Mouse (Mus musculus): ENCODE results near the gene Slc22a30. TPM values are rescaled to one million over a fixed set of nuclear protein-coding genes. Genes with fewer than 3 reads are reported as not detected.
"Not testable (repeated sequence)": the region's sequence is repeated elsewhere in the genome, so short reads cannot be mapped to it uniquely, and the experiment has no call there.

Gene Slc22a30
- polyA plus RNA-seq (2014; fragmentation: Nextera tagmentation; extraction: Ambion mirVana), result not detected in 2 replicates

DNA sequence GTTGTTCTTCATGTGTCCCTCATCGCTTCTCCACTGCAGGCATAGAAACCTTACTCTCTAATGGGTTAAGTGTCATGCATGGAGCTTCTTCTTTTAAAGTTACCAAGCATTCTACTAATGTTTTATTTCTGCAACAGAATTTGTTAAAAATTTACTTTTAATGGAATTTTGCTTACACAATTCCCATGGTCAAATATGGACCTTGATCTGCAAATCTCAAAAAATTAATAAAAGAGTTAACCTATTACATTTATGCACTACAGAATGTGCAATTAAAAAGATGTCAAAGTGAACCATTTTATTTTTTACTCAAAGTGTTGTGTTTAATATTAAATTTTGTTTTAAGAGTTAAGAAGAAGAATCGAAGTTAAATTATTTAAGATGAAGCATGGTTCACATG is at the start of gene Slc22a30:
Gene Slc22a30 (minus strand): TSS at position 101 of the 400 bp plus-strand sequence.
- not testable (repeated sequence) for H3K9me3 ChIP-seq (ENCODE audit: control insufficient read depth, low read length); H3K4me3 ChIP-seq (ENCODE audit: control insufficient read depth in 1 of 2, insufficient read depth in 1 of 2, low read depth in 1 of 2, low read length in 2 of 2); ATAC-seq (ENCODE audit: insufficient number of reproducible peaks, insufficient read depth, low FRiP score, low read depth); H3K4me2 ChIP-seq (ENCODE audit: low read length); H3K27ac ChIP-seq (replicated peaks in 1 of 2; ENCODE audit: control insufficient read depth in 1 of 2, insufficient read depth in 1 of 2, low read depth in 2 of 2, low read length in 2 of 2); H3K27me3 ChIP-seq (ENCODE audit: control insufficient read depth, insufficient read depth, low read length); H3K9ac ChIP-seq (ENCODE audit: low read length); H3K36me3 ChIP-seq (ENCODE audit: control insufficient read depth, insufficient read depth, low read length); H3K4me1 ChIP-seq (ENCODE audit: control insufficient read depth in 2 of 2, insufficient read depth in 2 of 2, low read length in 2 of 2)
- WGBS, result 93% methylated on average over 1 of the region's 2 CpGs

DNA sequence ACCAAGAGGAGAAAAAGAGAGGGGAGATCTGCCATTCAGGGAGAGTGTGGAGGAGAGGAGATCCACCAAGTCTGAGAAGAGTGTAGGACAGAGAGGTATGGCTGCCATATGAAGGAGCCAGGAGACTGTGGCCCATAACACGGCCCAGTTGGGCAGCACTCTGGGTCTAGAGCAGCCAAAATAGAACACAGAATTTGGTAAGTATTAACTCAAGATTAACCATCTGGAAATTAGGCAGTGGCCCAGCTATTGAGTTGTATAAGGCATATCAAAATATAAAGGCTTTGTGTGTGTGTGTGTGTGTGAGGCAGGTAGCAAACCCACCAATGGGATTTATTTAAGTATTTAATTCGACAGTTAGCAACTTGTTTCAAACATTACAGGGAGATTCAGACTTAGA is 43.4 kb upstream of the Slc22a30 start:
- Histone ChIP-seq H3K27me3 (ENCODE audit: control insufficient read depth, insufficient read depth, low read length) (no peaks in the 10 kb centered on the region), H3K36me3 (ENCODE audit: control insufficient read depth, insufficient read depth, low read length) (no peaks in the 10 kb centered on the region), H3K4me3 (ENCODE audit: control insufficient read depth in 1 of 2, insufficient read depth in 1 of 2, low read depth in 1 of 2, low read length in 2 of 2) (no peak overlapping the region), H3K9ac (ENCODE audit: low read length) (no peak overlapping the region), H3K4me2 (ENCODE audit: low read length) (no peak overlapping the region), H3K27ac (replicated peaks in 1 of 2; ENCODE audit: control insufficient read depth in 1 of 2, insufficient read depth in 1 of 2, low read depth in 2 of 2, low read length in 2 of 2) (no peak overlapping the region), H3K4me1 (ENCODE audit: control insufficient read depth in 2 of 2, insufficient read depth in 2 of 2, low read length in 2 of 2) (no peaks in the 10 kb centered on the region), H3K9me3 (ENCODE audit: control insufficient read depth, low read length) (no peaks in the 10 kb centered on the region)
- whole genome bisulfite sequencing, result 53% methylated on average over 2 of the region's 2 CpGs
- no peak for ATAC-seq (ENCODE audit: insufficient number of reproducible peaks, insufficient read depth, low FRiP score, low read depth)

DNA sequence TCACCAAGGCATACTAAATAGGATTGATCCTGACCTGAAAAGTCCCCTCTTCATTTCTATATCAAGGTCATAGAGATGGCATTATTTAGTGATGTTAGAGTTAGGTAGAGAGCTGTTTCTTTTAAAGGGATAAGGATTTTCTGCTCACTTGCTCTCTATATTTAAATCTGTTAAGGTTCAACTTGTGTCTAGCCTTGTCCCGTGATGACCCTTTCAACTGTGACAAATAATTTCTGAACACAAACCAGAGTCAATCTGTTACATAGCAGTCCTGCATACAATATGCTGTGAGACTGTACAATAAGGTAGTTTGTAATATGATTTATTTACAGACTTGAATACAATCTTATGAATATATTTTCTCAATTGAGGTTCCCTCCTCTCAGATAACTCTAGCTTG is 42.6 kb upstream of the Slc22a30 start:
- Histone ChIP-seq H3K4me1 (ENCODE audit: control insufficient read depth in 2 of 2, insufficient read depth in 2 of 2, low read length in 2 of 2) (no peaks in the 10 kb centered on the region), H3K4me2 (ENCODE audit: low read length) (no peak overlapping the region), H3K9me3 (ENCODE audit: control insufficient read depth, low read length) (no peaks in the 10 kb centered on the region), H3K27ac (replicated peaks in 1 of 2; ENCODE audit: control insufficient read depth in 1 of 2, insufficient read depth in 1 of 2, low read depth in 2 of 2, low read length in 2 of 2) (no peak overlapping the region), H3K4me3 (ENCODE audit: control insufficient read depth in 1 of 2, insufficient read depth in 1 of 2, low read depth in 1 of 2, low read length in 2 of 2) (no peak overlapping the region), H3K9ac (ENCODE audit: low read length) (no peak overlapping the region), H3K36me3 (ENCODE audit: control insufficient read depth, insufficient read depth, low read length) (no peaks in the 10 kb centered on the region), H3K27me3 (ENCODE audit: control insufficient read depth, insufficient read depth, low read length) (no peaks in the 10 kb centered on the region)
- no peak for ATAC-seq (ENCODE audit: insufficient number of reproducible peaks, insufficient read depth, low FRiP score, low read depth)
- WGBS, result 64% methylated on average over 1 of the region's 1 CpGs

DNA sequence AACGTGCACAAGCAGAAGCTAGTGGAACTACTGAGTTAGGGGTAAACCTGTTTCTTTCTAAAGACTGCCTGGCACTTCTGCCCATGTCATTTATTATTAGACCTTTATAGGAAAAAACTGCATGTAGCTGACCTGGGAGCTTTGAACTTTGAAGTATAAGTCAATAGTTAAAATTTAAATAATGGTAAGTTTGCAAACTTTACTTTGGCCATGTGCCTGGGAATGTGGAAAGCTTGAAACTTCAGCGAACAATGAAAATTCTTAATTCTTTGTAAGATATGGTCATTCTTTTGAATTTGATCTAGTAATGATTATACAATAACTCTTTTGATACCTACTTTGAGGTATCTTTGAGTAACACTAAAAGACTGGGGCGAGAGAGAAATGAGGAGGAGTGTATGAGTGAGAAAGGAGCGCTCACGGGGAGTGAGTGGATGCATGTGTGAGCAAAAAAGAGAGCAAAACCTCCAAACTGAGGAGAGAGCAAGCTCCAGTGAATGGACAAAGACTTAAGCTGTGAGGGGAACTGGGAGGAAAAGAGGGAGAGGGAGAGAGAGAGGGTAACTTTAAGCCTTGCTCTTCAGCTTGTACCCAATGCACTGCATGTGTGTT is 26.2 kb upstream of the Slc22a30 start:
- no peaks in the 10 kb centered on the region for H3K27me3 ChIP-seq (ENCODE audit: control insufficient read depth, insufficient read depth, low read length)
- H3K9ac ChIP-seq (ENCODE audit: low read length), result no peak overlapping the region
- no peak for ATAC-seq (ENCODE audit: insufficient number of reproducible peaks, insufficient read depth, low FRiP score, low read depth)
- no peak overlapping the region for H3K4me2 ChIP-seq (ENCODE audit: low read length)
- 80% methylated on average over 5 of the region's 5 CpGs for WGBS
- H3K27ac ChIP-seq (replicated peaks in 1 of 2; ENCODE audit: control insufficient read depth in 1 of 2, insufficient read depth in 1 of 2, low read depth in 2 of 2, low read length in 2 of 2), result no peak overlapping the region
- no peaks in the 10 kb centered on the region for H3K4me1 ChIP-seq (ENCODE audit: control insufficient read depth in 2 of 2, insufficient read depth in 2 of 2, low read length in 2 of 2)
- no peaks in the 10 kb centered on the region for H3K36me3 ChIP-seq (ENCODE audit: control insufficient read depth, insufficient read depth, low read length)
- H3K9me3 ChIP-seq (ENCODE audit: control insufficient read depth, low read length), result no peaks in the 10 kb centered on the region
- no peak overlapping the region for H3K4me3 ChIP-seq (ENCODE audit: control insufficient read depth in 1 of 2, insufficient read depth in 1 of 2, low read depth in 1 of 2, low read length in 2 of 2)

DNA sequence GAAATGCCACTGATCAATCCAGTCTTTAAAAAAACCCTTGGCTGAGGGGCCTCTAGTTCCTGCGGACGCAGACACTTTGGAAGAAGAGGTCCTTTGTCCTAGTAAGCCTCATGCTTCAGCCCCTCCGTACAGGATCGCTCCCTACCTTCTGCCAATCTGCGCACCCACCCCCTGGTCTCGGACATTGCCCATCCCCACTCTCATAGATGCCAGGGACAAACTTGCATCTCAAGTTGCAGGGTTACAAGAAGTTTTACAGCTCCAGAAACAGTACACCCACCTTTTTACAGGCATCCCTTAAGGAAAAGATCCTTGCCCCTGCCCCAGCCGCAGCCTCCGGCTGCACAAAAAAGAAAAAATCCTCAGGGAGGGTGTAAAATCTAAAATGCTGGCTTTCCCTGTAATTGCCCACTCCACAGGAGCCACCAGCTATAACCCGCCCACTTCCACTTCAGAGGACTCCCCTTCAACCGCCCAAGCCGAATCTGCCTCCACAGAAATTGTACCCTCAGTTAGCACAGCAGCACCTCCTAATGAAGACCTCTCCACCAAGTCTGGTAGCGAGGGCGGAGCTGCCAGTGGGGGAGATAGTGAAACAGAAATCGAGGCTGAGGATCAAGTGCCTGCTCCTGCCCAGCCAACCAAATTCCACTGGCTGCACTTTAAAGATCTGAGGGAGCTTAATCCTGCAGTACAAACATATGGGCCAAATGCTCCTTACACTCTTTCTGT is 2.5 kb upstream of the Slc22a30 start:
- not testable (repeated sequence) for H3K27me3 ChIP-seq (ENCODE audit: control insufficient read depth, insufficient read depth, low read length); H3K27ac ChIP-seq (replicated peaks in 1 of 2; ENCODE audit: control insufficient read depth in 1 of 2, insufficient read depth in 1 of 2, low read depth in 2 of 2, low read length in 2 of 2); H3K4me1 ChIP-seq (ENCODE audit: control insufficient read depth in 2 of 2, insufficient read depth in 2 of 2, low read length in 2 of 2); ATAC-seq (ENCODE audit: insufficient number of reproducible peaks, insufficient read depth, low FRiP score, low read depth); H3K36me3 ChIP-seq (ENCODE audit: control insufficient read depth, insufficient read depth, low read length); H3K9me3 ChIP-seq (ENCODE audit: control insufficient read depth, low read length); H3K4me3 ChIP-seq (ENCODE audit: control insufficient read depth in 1 of 2, insufficient read depth in 1 of 2, low read depth in 1 of 2, low read length in 2 of 2); H3K9ac ChIP-seq (ENCODE audit: low read length)
- 45% methylated on average over 14 of the region's 14 CpGs for WGBS
- H3K4me2 ChIP-seq (ENCODE audit: low read length), result peak overlapping the region; percentile 38

Other genes starting within 250 kb of the Slc22a30 start
- gene Slc22a29, start 186.2 kb downstream of the Slc22a30 start, polyA plus RNA-seq (2014; fragmentation: Nextera tagmentation; extraction: Ambion mirVana), result 0.22 TPM in 1 of 2 replicates, not detected in the other
- gene Slc22a8, start 186.1 kb upstream of the Slc22a30 start, polyA plus RNA-seq (2014; fragmentation: Nextera tagmentation; extraction: Ambion mirVana), result not detected in 2 replicates
- gene Slc22a6, start 212.9 kb upstream of the Slc22a30 start, polyA plus RNA-seq (2014; fragmentation: Nextera tagmentation; extraction: Ambion mirVana), result not detected in 2 replicates